Mouse (Mus musculus): Measurements from ENCODE around the gene 1700017B05Rik.
"Not testable (repeated sequence)": the region's sequence is repeated elsewhere in the genome, so short reads cannot be mapped to it uniquely, and the experiment has no call there.

The 1700017B05Rik gene

DNA sequence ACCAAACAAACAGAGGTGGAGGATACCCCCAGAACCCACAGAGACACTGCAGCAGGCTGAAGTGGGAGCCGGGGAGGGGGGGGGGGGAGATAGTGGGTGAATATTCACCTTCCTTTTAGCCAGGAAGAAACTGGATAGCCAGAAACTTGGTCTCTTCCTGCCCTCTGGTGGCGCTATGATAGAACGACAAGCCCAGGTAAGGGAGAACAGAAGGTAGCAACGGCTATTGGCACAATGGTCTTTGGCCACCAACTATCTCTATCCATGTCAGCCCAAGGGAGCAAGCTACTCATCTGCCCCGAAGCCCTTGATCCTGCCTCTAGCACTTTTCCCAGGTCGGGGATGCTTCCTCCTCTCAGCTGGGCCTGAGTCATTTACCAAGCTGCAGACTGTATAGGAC, 42.1 kb downstream of the 1700017B05Rik start:
- DNase-seq (ENCODE audit: low read depth, low spot score), result no peak

DNA sequence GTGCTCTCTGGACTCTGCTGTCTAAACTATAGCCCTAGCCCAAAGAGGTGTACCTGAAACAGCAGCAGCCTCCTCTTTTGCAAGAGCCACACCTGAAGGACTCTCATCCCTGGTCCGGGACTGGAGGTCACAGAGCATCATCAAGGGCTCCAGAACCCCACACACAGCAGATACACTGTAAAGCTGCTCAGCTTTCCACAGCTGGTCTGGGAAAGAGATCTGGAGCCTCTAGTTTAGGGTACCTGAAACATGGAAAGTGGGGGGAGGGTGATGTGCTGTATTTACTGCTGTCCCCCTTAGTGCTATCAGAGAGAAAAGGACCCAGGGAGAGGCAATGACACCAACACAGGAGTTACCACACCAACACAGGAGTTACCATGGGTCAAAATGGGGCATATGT, 42.9 kb downstream of the 1700017B05Rik start:
- DNase-seq (ENCODE audit: low read depth, low spot score), result no peak

DNA sequence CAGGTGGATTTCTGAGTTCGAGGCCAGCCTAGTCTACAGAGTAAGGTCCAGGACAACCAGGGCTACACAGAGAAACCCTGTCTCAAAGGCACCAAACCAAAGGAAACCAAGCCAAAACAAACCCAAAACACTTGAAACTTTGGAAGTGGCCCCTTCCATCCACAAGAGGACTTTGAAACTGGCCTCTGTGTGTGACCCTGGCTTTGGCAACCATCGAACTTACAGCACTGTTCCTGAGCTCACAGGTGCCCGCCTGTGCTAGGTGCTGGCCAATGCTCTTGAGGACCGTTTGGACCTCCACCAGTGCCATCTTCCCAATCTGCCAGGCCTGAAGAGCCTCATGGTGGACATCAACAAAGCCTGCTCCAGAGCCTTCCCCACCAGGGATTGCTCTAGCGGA, 43.6 kb downstream of the 1700017B05Rik start:
- no peak for DNase-seq (ENCODE audit: low read depth, low spot score)

DNA sequence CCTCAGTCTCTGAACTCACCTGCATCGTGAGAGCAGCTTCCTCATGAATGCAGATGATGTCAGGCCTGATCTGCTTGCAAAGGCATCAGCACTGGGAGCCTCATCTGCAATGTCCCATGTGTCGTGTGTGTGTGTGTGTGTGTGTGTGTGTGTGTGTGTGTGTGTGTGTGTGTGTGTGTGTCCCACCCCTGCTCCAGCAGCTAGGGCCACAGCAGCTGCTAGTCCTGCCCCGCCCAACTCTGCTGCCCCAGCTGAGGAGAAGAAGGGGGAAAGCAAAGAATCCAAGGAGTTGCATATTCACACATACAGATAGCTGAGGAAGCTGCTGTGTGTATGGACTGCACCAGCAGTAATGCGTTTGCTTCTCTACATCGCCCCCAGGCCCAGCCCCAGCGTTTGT, 45.2 kb downstream of the 1700017B05Rik start:
- no peak for DNase-seq (ENCODE audit: low read depth, low spot score)

DNA sequence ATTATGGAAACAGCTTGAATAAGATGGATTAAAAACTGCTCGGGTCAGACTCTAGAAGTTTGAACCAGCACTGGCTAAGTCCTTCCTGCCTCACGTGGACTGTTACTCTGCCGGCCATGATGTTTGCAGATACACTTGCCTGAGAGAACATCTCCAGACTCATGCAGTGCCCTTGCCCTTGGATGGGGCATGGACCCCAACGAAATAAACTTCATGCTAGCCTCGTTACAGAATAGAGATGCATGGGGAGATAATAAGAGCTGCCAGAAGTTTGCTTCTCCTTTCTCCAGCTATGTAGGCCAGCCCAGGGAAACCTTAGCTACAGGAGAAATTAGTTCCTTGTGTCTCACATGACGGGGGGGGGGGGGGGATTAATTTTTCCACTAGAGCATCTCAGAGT, 47.9 kb downstream of the 1700017B05Rik start:
- DNase-seq (ENCODE audit: low read depth, low spot score), result no peak

DNA sequence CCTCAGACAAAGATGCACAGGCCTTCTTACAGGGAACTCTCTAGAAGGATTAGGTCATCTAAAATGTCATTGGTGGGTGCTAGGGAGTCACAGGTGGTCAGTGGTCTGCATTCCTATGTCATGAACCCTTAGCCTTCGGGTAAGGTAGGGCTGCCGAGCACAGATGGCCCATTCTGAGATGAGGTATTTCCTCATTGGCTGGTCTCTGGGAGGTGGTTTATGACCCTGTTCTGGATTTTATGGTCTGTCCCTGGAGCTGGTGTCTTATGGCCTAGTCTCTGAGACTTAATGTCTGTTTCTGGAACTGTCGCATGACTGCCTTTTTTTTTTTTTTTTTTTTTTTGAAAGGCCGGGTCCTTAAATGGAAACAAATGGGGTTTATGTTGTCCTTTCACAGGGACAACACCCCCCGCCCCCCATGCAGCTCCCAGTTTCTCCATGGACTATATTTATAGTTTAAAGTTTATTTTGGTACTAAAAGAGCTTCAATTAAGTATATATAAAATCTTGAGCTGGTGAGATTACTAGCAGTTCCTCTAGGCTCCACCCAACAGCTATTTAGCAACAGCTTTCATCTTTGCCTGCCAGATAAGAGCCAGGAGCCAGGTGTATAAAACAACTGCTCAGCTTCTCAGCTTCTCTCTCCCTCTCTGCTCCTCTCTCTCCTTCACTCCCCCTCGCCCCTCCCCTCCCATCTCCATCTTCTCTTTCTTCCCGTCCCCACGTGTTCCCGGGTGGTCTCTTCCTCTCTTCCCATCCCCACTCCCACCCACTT, 49.8 kb downstream of the 1700017B05Rik start:
- DNase-seq (ENCODE audit: low read depth, low spot score), result no peak

DNA sequence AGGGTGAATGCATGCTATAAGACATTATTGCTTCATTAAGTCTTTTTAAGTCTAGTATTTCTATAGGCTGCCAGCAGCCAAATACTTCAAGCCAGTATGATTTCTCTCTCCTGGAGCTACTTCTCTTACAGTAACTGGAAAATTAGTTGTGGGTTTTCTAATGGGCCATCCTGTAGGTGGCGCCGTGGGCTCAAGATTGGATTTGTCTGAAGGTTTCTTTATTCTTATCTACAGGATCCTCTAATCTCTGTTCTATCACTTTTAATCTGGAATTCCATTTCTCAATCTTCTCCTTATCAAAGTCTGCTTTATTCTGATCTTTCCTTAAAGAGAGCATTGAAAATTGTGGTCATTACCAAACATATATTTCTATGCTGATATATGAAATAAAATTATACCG, 53.1 kb downstream of the 1700017B05Rik start:
- DNase-seq (ENCODE audit: low read depth, low spot score), result no peak

DNA sequence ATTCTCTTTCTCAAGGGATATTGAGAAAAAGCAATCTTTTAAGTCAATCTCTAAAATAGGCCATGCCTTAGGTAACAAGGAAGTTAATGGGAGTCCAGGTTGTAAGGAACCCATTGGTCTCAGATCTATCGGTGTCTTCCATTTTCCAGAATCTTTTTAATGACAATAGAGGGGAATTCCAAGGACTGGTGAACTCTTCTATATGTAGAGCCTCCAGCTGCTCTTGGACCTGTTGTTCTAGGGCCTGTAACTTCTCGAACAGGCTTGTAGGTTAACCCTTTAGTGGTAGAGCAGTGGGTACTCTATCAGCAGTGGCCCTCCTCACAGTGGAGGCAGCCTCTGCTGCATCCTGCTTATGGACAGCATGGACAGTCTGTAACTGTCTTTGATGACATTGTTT, 55.5 kb downstream of the 1700017B05Rik start:
- no peak for DNase-seq (ENCODE audit: low read depth, low spot score)

DNA sequence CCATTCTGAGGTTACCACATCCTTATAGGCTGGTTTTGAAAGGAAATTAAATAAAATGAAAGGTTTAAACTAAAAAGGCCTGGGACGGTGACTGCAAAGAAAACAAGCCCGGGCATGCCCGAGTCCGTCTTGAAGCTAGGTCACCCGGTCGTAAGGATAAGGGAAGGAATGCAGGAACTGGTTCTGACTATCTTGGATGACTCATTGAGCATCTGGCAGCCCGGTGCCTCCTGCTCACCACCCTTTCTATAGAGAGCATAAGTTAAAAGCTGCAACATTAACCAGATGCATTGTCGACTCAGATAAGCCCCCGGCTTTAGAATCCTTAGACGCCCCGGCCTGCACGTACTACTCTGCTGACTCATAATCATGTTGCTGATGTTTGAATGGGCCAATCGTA, 58.8 kb downstream of the 1700017B05Rik start:
- DNase-seq (ENCODE audit: low read depth, low spot score), result not testable (repeated sequence)

All from embryo, embryonic 11.5 days (tissue).